In genomic region chr11:120103431-120103997, GRCm38 (mm10) we compare ENCODE assay signal across 26 mouse cellular contexts. TPM values are rescaled to one million over a fixed set of nuclear protein-coding genes. Genes with fewer than 3 reads are reported as not detected.
A peak's percentile ranks its signal among the peaks of the same experiment; 100 is the strongest.
DNase-seq lines count a peak whose midpoint lies in the region; ATAC-seq lines count a peak whose summit lies in the region.
"Had no signal": no experiment of that assay in that cellular context is flagged by ENCODE, and none has a peak within 500 bp of the region (broad histone marks: within the 10 kb centered on the region; RNA-seq: fewer than 3 reads in every experiment).

No protein-coding gene starts in this region.

- H3K36me3 ChIP-seq in heart, embryonic 10.5 days, result peaks cover 61% of the 10 kb centered on the region
- peaks cover 58% of the 10 kb centered on the region for H3K36me3 ChIP-seq in heart, embryonic 12.5 days

- DNase-seq in adrenal gland, adult 8-10 months, result peak; percentile 63
- DNase-seq in adrenal gland, postnatal 25 days, result no peak
- DNase-seq in heart, embryonic 10.5 days (ENCODE audit: low spot score), result no peak
- peak; percentile 55 for DNase-seq in ovary, adult 18-20 months (ENCODE audit: low spot score)
- DNase-seq in ovary, postnatal 10 days (ENCODE audit: low spot score), result no peak
- DNase-seq in adrenal gland, postnatal 36 days, result peak; percentile 33 to 52
- DNase-seq: B cell, adult 2 months; cerebellum, adult 18-20 months; cerebellum, adult 9-10 months; cerebellum, postnatal 14 days; gastrocnemius, postnatal 10 days; gastrocnemius, postnatal 36 days; heart, postnatal 4 days; kidney, adult 18-20 months; kidney, adult 9 months had no signal

- no peak for ATAC-seq in heart, embryonic 12.5 days (ENCODE audit: insufficient number of reproducible peaks, low FRiP score)
- no peak for ATAC-seq in activated CD4-positive, CD25-positive, alpha-beta regulatory T cell, adult 4 months
- ATAC-seq: forebrain, embryonic 13.5 days; forebrain, embryonic 16.5 days; hindbrain, postnatal 0 days; inflammation-experienced regulatory T-cells, adult 6 months; intestine, embryonic 16.5 days; Patski had no signal

- H3K9me3 ChIP-seq in heart, embryonic 10.5 days, result no peaks in the 10 kb centered on the region
- no peaks in the 10 kb centered on the region for H3K9me3 ChIP-seq in heart, embryonic 12.5 days (replicated peaks)
- H3K9me3 ChIP-seq: forebrain, embryonic 10.5 days; forebrain, embryonic 13.5 days; heart, embryonic 15.5 days had no signal

- no peak overlapping the region for H3K9ac ChIP-seq in heart, embryonic 12.5 days
- H3K9ac ChIP-seq: heart, embryonic 15.5 days; hindbrain, embryonic 14.5 days had no signal

- no peak overlapping the region for H3K4me3 ChIP-seq in heart, embryonic 10.5 days
- H3K4me3 ChIP-seq in heart, embryonic 12.5 days, result no peak overlapping the region
- H3K4me3 ChIP-seq: forebrain, embryonic 10.5 days; forebrain, embryonic 13.5 days; heart, embryonic 15.5 days had no signal

- H3K4me1 ChIP-seq in heart, embryonic 10.5 days, result peaks cover 24% of the 10 kb centered on the region
- H3K4me1 ChIP-seq in heart, embryonic 12.5 days (replicated peaks), result peaks cover 24% of the 10 kb centered on the region

- no peaks in the 10 kb centered on the region for H3K27me3 ChIP-seq in heart, embryonic 10.5 days (ENCODE audit: insufficient read depth, poor library complexity, severe bottlenecking)
- no peaks in the 10 kb centered on the region for H3K27me3 ChIP-seq in heart, embryonic 12.5 days (replicated peaks)
- H3K27me3 ChIP-seq: forebrain, embryonic 13.5 days; heart, embryonic 15.5 days; Patski had no signal

- no peak overlapping the region for H3K4me2 ChIP-seq in heart, embryonic 12.5 days
- H3K4me2 ChIP-seq: forebrain, embryonic 13.5 days; heart, embryonic 15.5 days; hindbrain, embryonic 14.5 days had no signal

- 83% methylated on average over 3 of the region's 3 CpGs for WGBS in heart, embryonic 10.5 days
- 80% methylated on average over 3 of the region's 3 CpGs for WGBS in heart, embryonic 12.5 days

- H3K27ac ChIP-seq in heart, embryonic 10.5 days, result peak overlapping the region; percentile 60; the same call in 1 of the 2 replicates
- no peak overlapping the region for H3K27ac ChIP-seq in heart, embryonic 12.5 days (ENCODE audit: poor library complexity, severe bottlenecking)
- H3K27ac ChIP-seq: forebrain, embryonic 10.5 days; forebrain, embryonic 13.5 days; hindbrain, embryonic 14.5 days; hindbrain, postnatal 0 days had no signal

RNA-seq across cellular contexts. Expression of gene Ndufaf8, which starts 4.8 kb away (rescaled TPM):
- 10 to 100 TPM; 55.2 to 74.8 (median 64.3) TPM for total RNA-seq in adrenal gland, adult 8-10 months (2022)
- 57.7 and 60.1 TPM in 2 replicates for total RNA-seq in adrenal gland, postnatal 25 days (2021)
- 92.2 and 106 TPM in 2 replicates for polyA plus RNA-seq in heart, embryonic 10.5 days (2016; fragmentation: Nextera tagmentation; extraction: Ambion mirVana)
- 73.9 and 79.2 TPM in 2 replicates for polyA plus RNA-seq in heart, embryonic 12.5 days (2016; fragmentation: Nextera tagmentation; extraction: Ambion mirVana)
- total RNA-seq in adrenal gland, postnatal 36 days (2021), result 10 to 100 TPM; 59.9 to 69.4 TPM
- 10 to 100 TPM; 85.8 to 94.6 TPM for polyA plus RNA-seq in activated CD4-positive, CD25-positive, alpha-beta regulatory T cell, adult 4 months (2017; shearing (Covaris generic))

RNA-seq across cellular contexts. Expression of gene Tepsin, which starts 5.0 kb away (rescaled TPM):
- total RNA-seq in adrenal gland, adult 8-10 months (2022), result 10 to 100 TPM; 15.2 to 19.1 (median 15.7) TPM
- 17.1 and 18.1 TPM in 2 replicates for total RNA-seq in adrenal gland, postnatal 25 days (2021)
- 21.2 and 23.2 TPM in 2 replicates for polyA plus RNA-seq in heart, embryonic 10.5 days (2016; fragmentation: Nextera tagmentation; extraction: Ambion mirVana)
- 15.5 and 16.8 TPM in 2 replicates for polyA plus RNA-seq in heart, embryonic 12.5 days (2016; fragmentation: Nextera tagmentation; extraction: Ambion mirVana)
- 10 to 100 TPM; 11.5 to 12.7 TPM for total RNA-seq in adrenal gland, postnatal 36 days (2021)
- polyA plus RNA-seq in activated CD4-positive, CD25-positive, alpha-beta regulatory T cell, adult 4 months (2017; shearing (Covaris generic)), result 10 to 100 TPM in 1 of 2 experiments, 1 to 10 TPM in 1; 7.3 to 10.4 TPM

RNA-seq across cellular contexts. Expression of gene Cep131, which starts 16.9 kb away (rescaled TPM):
- total RNA-seq in adrenal gland, adult 8-10 months (2022), result 100 to 1,000 TPM in 2 of 4 experiments, 10 to 100 TPM in 2; 42.9 to 315 (median 94.5) TPM
- 194 and 411 TPM in 2 replicates for total RNA-seq in adrenal gland, postnatal 25 days (2021)
- 21.1 and 29.0 TPM in 2 replicates for polyA plus RNA-seq in heart, embryonic 10.5 days (2016; fragmentation: Nextera tagmentation; extraction: Ambion mirVana)
- polyA plus RNA-seq in heart, embryonic 12.5 days (2016; fragmentation: Nextera tagmentation; extraction: Ambion mirVana), result 18.7 and 19.2 TPM in 2 replicates
- 100 to 1,000 TPM in 1 of 2 experiments, 10 to 100 TPM in 1; 35.5 to 207 TPM for total RNA-seq in adrenal gland, postnatal 36 days (2021)
- polyA plus RNA-seq in activated CD4-positive, CD25-positive, alpha-beta regulatory T cell, adult 4 months (2017; shearing (Covaris generic)), result 1 to 10 TPM; 1.2 to 1.5 TPM

RNA-seq across cellular contexts. Expression of gene Slc38a10, which starts 47.6 kb away (rescaled TPM):
- total RNA-seq in adrenal gland, adult 8-10 months (2022), result 100 to 1,000 TPM; 155 to 215 (median 187) TPM
- total RNA-seq in adrenal gland, postnatal 25 days (2021), result 122 and 163 TPM in 2 replicates
- polyA plus RNA-seq in heart, embryonic 10.5 days (2016; fragmentation: Nextera tagmentation; extraction: Ambion mirVana), result 99.0 and 123 TPM in 2 replicates
- 114 and 117 TPM in 2 replicates for polyA plus RNA-seq in heart, embryonic 12.5 days (2016; fragmentation: Nextera tagmentation; extraction: Ambion mirVana)
- total RNA-seq in adrenal gland, postnatal 36 days (2021), result 100 to 1,000 TPM; 156 to 163 TPM
- polyA plus RNA-seq in activated CD4-positive, CD25-positive, alpha-beta regulatory T cell, adult 4 months (2017; shearing (Covaris generic)), result 10 to 100 TPM; 30.8 to 54.7 TPM

RNA-seq across cellular contexts. Expression of gene Aatk, which starts 56.5 kb away (rescaled TPM):
- 10 to 100 TPM; 14.3 to 22.8 (median 18.3) TPM for total RNA-seq in adrenal gland, adult 8-10 months (2022)
- 11.8 and 15.5 TPM in 2 replicates for total RNA-seq in adrenal gland, postnatal 25 days (2021)
- polyA plus RNA-seq in heart, embryonic 10.5 days (2016; fragmentation: Nextera tagmentation; extraction: Ambion mirVana), result 0.51 and 0.58 TPM in 2 replicates
- polyA plus RNA-seq in heart, embryonic 12.5 days (2016; fragmentation: Nextera tagmentation; extraction: Ambion mirVana), result 0.63 and 0.92 TPM in 2 replicates
- total RNA-seq in adrenal gland, postnatal 36 days (2021), result 10 to 100 TPM in 1 of 2 experiments, 1 to 10 TPM in 1; 9.2 to 13.2 TPM
- polyA plus RNA-seq in activated CD4-positive, CD25-positive, alpha-beta regulatory T cell, adult 4 months (2017; shearing (Covaris generic)), result not detected
- polyA plus RNA-seq: inflammation-experienced regulatory T-cells, adult 6 months had no signal

Comparison
In these comparisons a context has a peak if more than half of its experiments do, and no peak if none do; other contexts are left out.
1. DNase-seq: peak in adrenal gland, adult 8-10 months (single experiment), ovary, adult 18-20 months (single experiment) and adrenal gland, postnatal 36 days (2 of 2); none in adrenal gland, postnatal 25 days (single experiment), heart, embryonic 10.5 days (single experiment) and ovary, postnatal 10 days (single experiment).